Mouse (Mus musculus) liver, embryonic 11.5 days (tissue): Measurements from ENCODE around the gene Cdkn2d. TPM values are rescaled to one million over a fixed set of nuclear protein-coding genes. Genes with fewer than 3 reads are reported as not detected.

Experiments used
- ATAC-seq: fragments of 200-750 bp; cut with Nextera tagmentation; replicated peaks from 2 replicates; pipeline ENCODE4 v1.8.0; 2017; ENCODE audit warnings: moderate number of reproducible peaks, mild to moderate bottlenecking, moderate TSS enrichment, moderate library complexity; ENCODE audit not compliant: low FRiP score
- DNase-seq: peaks from one replicate; pipeline ENCODE4 v3.0.0-alpha.2; 2017; ENCODE audit warnings: low spot score
- H3K27ac ChIP-seq: fragments of 300-500 bp; sonication (generic); 2 replicates; pipeline ENCODE4 v1.5.1; 2014; ENCODE audit warnings: mild to moderate bottlenecking, low read depth, low read length, control low read depth
- H3K27me3 ChIP-seq: fragments of 300-500 bp; sonication (generic); replicated peaks from 2 replicates; pipeline ENCODE4 v1.6.1; 2014; ENCODE audit warnings: low read length, mixed read lengths; ENCODE audit not compliant: control insufficient read depth, insufficient read depth
- H3K36me3 ChIP-seq: fragments of 300-500 bp; sonication (generic); 2 replicates; pipeline ENCODE4 v1.6.1; 2014; ENCODE audit warnings: mild to moderate bottlenecking, low read length, moderate library complexity, mixed read lengths; ENCODE audit not compliant: control insufficient read depth, insufficient read depth
- H3K4me1 ChIP-seq: fragments of 300-500 bp; sonication (generic); replicated peaks from 2 replicates; pipeline ENCODE4 v1.6.1; 2014; ENCODE audit warnings: low read length, mixed read lengths; ENCODE audit not compliant: control insufficient read depth, insufficient read depth
- H3K4me2 ChIP-seq: fragments of 300-500 bp; sonication (generic); 2 replicates; pipeline ENCODE4 v1.6.1; 2014; ENCODE audit warnings: mild to moderate bottlenecking, control low read depth, moderate library complexity
- H3K4me3 ChIP-seq: fragments of 300-500 bp; sonication (generic); 2 replicates; pipeline ENCODE4 v1.5.1; 2014; ENCODE audit warnings: low read depth, low read length, control low read depth
- H3K9ac ChIP-seq: fragments of 300-500 bp; sonication (generic); 2 replicates; pipeline ENCODE4 v1.6.1; 2014; ENCODE audit warnings: low read depth, low read length, control low read depth
- H3K9me3 ChIP-seq: fragments of 300-500 bp; sonication (generic); 2 replicates; pipeline ENCODE4 v1.6.1; 2016; ENCODE audit warnings: low read length, inconsistent platforms, mixed read lengths; ENCODE audit not compliant: control insufficient read depth
- WGBS: fragments of 180-500 bp; shearing (Covaris S2); extraction: QIAGEN DNeasy Blood & Tissue Kit; methylation state at CpG from one replicate; pipeline ENCODE4 v1.1.7; 2014; 5-methylcytosine and 5-hydroxymethylcytosine counted together
- polyA plus RNA-seq: library from polyadenylated mRNA; unstranded; fragments of >200 nt; fragmentation: Nextera tagmentation; extraction: Ambion mirVana; gene quantifications from 2 replicates; pipeline ENCODE4 v1.2.1, GENCODE M21; 2014

The Cdkn2d gene
- polyA plus RNA-seq, 1 experiment from 2014 or later, result 48.2 TPM

GRCm38 (mm10) chr9:21289337-21289671 lies 1.9 kb downstream of the Cdkn2d start:
- no peak for DNase-seq
- H3K9me3 ChIP-seq, result no peaks in the 10 kb centered on the region
- peak overlapping the region; percentile 90; the same call in 1 of the 2 replicates for H3K27ac ChIP-seq
- 80% methylated on average over 2 of the region's 2 CpGs for WGBS
- peak overlapping the region; percentile 83 for H3K4me2 ChIP-seq
- H3K9ac ChIP-seq, result peak overlapping the region; percentile 92
- peaks cover 13% of the 10 kb centered on the region for H3K36me3 ChIP-seq
- no peak for ATAC-seq
- no peaks in the 10 kb centered on the region for H3K27me3 ChIP-seq
- H3K4me1 ChIP-seq, result peaks cover 30% of the 10 kb centered on the region
- H3K4me3 ChIP-seq, result peak overlapping the region; percentile 89

GRCm38 (mm10) chr9:21288404-21289336 lies 2.5 kb downstream of the Cdkn2d start:
- Histone ChIP-seq H3K9ac (peak overlapping the region; percentile 92), H3K4me3 (peak overlapping the region; percentile 89), H3K4me2 (peak overlapping the region; percentile 83), H3K36me3 (peaks cover 16% of the 10 kb centered on the region), H3K9me3 (no peaks in the 10 kb centered on the region), H3K4me1 (peaks cover 30% of the 10 kb centered on the region), H3K27me3 (no peaks in the 10 kb centered on the region), H3K27ac (peak overlapping the region; percentile 90)
- WGBS, result 55% methylated on average over 13 of the region's 13 CpGs
- DNase-seq (no peak), ATAC-seq (no peak)

GRCm38 (mm10) chr9:21287571-21288402 lies 3.4 kb downstream of the Cdkn2d start, which contains the start of gene Kri1:
Gene Kri1, minus strand, starts transcription at chr9:21287969.
- Histone ChIP-seq H3K9me3 (no peaks in the 10 kb centered on the region), H3K4me3 (peak within 1 kb of the TSS; percentile 89), H3K9ac (peak within 1 kb of the TSS; percentile 92), H3K27ac (peak within 1 kb of the TSS; percentile 90), H3K36me3 (peaks cover 20% of the 10 kb centered on the region), H3K27me3 (no peaks in the 10 kb centered on the region), H3K4me1 (peaks cover 30% of the 10 kb centered on the region), H3K4me2 (peak within 1 kb of the TSS; percentile 83)
- ATAC-seq (peak; percentile 79), DNase-seq (peak; percentile 98)
- WGBS, result under 1% methylated on average over 59 of the region's 59 CpGs

- ATAC-seq, result no peak
- DNase-seq, result no peak
- H3K4me3 ChIP-seq, result peak overlapping the region; percentile 89
- WGBS, result 30% methylated on average over 3 of the region's 3 CpGs
- no peaks in the 10 kb centered on the region for H3K9me3 ChIP-seq
- peaks cover 30% of the 10 kb centered on the region for H3K4me1 ChIP-seq
- peak overlapping the region; percentile 90; the same call in 1 of the 2 replicates for H3K27ac ChIP-seq
- no peaks in the 10 kb centered on the region for H3K27me3 ChIP-seq
- peak overlapping the region; percentile 92 for H3K9ac ChIP-seq
- peaks cover 30% of the 10 kb centered on the region for H3K36me3 ChIP-seq
- peak overlapping the region; percentile 83 for H3K4me2 ChIP-seq
These were observed 4.5 kb downstream of the Cdkn2d start for GRCm38 (mm10) chr9:21286753-21287152.

- peaks cover 20% of the 10 kb centered on the region for H3K4me1 ChIP-seq
- no peak overlapping the region for H3K9ac ChIP-seq
- no peak for DNase-seq
- H3K27me3 ChIP-seq, result no peaks in the 10 kb centered on the region
- H3K4me2 ChIP-seq, result no peak overlapping the region
- H3K27ac ChIP-seq, result no peak overlapping the region
- H3K4me3 ChIP-seq, result no peak overlapping the region
- no peaks in the 10 kb centered on the region for H3K9me3 ChIP-seq
- WGBS, result 80% methylated on average over 3 of the region's 3 CpGs
- ATAC-seq, result no peak
- H3K36me3 ChIP-seq, result peaks cover 48% of the 10 kb centered on the region
These were observed 7.2 kb downstream of the Cdkn2d start for GRCm38 (mm10) chr9:21283994-21284393.

- Histone ChIP-seq H3K4me3 (no peak overlapping the region), H3K4me1 (peaks cover 16% of the 10 kb centered on the region), H3K27me3 (no peaks in the 10 kb centered on the region), H3K27ac (no peak overlapping the region), H3K36me3 (peaks cover 49% of the 10 kb centered on the region), H3K9ac (no peak overlapping the region), H3K9me3 (no peaks in the 10 kb centered on the region), H3K4me2 (no peak overlapping the region)
- DNase-seq (no peak), ATAC-seq (no peak)
- 89% methylated on average over 5 of the region's 5 CpGs for WGBS
These were observed 7.6 kb downstream of the Cdkn2d start for GRCm38 (mm10) chr9:21283591-21283990.

GRCm38 (mm10) chr9:21277776-21278175 lies 13.4 kb downstream of the Cdkn2d start:
- WGBS, result 96% methylated on average over 5 of the region's 5 CpGs
- H3K4me1 ChIP-seq, result peaks cover 13% of the 10 kb centered on the region
- H3K9me3 ChIP-seq, result no peaks in the 10 kb centered on the region

GRCm38 (mm10) chr9:21276307-21276706 lies 14.9 kb downstream of the Cdkn2d start:
- no peaks in the 10 kb centered on the region for H3K9me3 ChIP-seq
- no peak overlapping the region for H3K27ac ChIP-seq

More at GRCm38 (mm10) chr9:21277776-21278175, 13.4 kb downstream of the Cdkn2d start:
- H3K4me3 ChIP-seq, result no peak overlapping the region
- no peak overlapping the region for H3K9ac ChIP-seq
- peaks cover 82% of the 10 kb centered on the region for H3K36me3 ChIP-seq
- H3K27ac ChIP-seq, result no peak overlapping the region
- ATAC-seq (no peak), DNase-seq (no peak)
- no peak overlapping the region for H3K4me2 ChIP-seq
- H3K27me3 ChIP-seq, result no peaks in the 10 kb centered on the region

More at GRCm38 (mm10) chr9:21276307-21276706, 14.9 kb downstream of the Cdkn2d start:
- Histone ChIP-seq H3K4me1 (peaks cover 13% of the 10 kb centered on the region), H3K27me3 (no peaks in the 10 kb centered on the region), H3K4me2 (no peak overlapping the region), H3K36me3 (peaks cover 81% of the 10 kb centered on the region), H3K9ac (no peak overlapping the region), H3K4me3 (no peak overlapping the region)
- ATAC-seq (no peak), DNase-seq (no peak)
- WGBS, result 86% methylated on average over 8 of the region's 8 CpGs
